Mouse (Mus musculus) thymus, adult 2 months (tissue): ENCODE data around the gene Ccdc187. TPM values are rescaled to one million over a fixed set of nuclear protein-coding genes. Genes with fewer than 3 reads are reported as not detected.

ENCODE experiments used
- DNase-seq: peaks from one replicate; pipeline ENCODE4 v3.0.0; 2021
- H3K27ac ChIP-seq: fragments of 200-500 bp; 2 replicates; pipeline ENCODE4 v1.5.1; 2012; ENCODE audit warnings: low read length, control low read depth; ENCODE audit not compliant: control insufficient read depth, insufficient read depth
- H3K27me3 ChIP-seq: fragments of 200-500 bp; 2 replicates; pipeline ENCODE4 v1.6.1; 2012; ENCODE audit warnings: mild to moderate bottlenecking, low read length, moderate library complexity, mixed read lengths; ENCODE audit not compliant: control insufficient read depth, insufficient read depth
- H3K36me3 ChIP-seq: fragments of 200-500 bp; 2 replicates; pipeline ENCODE4 v1.6.1; 2012; ENCODE audit warnings: mild to moderate bottlenecking, low read length, moderate library complexity; ENCODE audit not compliant: control insufficient read depth, insufficient read depth
- H3K4me1 ChIP-seq: fragments of 200-500 bp; replicated peaks from 2 replicates; pipeline ENCODE4 v1.6.1; 2012; ENCODE audit warnings: low read length; ENCODE audit not compliant: control insufficient read depth, insufficient read depth
- H3K4me3 ChIP-seq: fragments of 200-500 bp; 2 replicates; pipeline ENCODE4 v1.5.1; 2012; ENCODE audit warnings: mild to moderate bottlenecking, low read length, control low read depth, moderate library complexity; ENCODE audit not compliant: control insufficient read depth, insufficient read depth
- CTCF ChIP-seq: fragments of 200-500 bp; IDR thresholded peaks from 2 replicates; pipeline ENCODE4 v1.5.1; 2012; ENCODE audit warnings: mild to moderate bottlenecking, control low read depth, low read length, moderate library complexity, borderline replicate concordance; ENCODE audit not compliant: control insufficient read depth, poor library complexity, insufficient read depth; ENCODE audit errors: extremely low read depth
- POLR2A ChIP-seq: fragments of 200-500 bp; IDR thresholded peaks from 2 replicates; pipeline ENCODE4 v1.6.1; 2012; ENCODE audit warnings: mild to moderate bottlenecking, low read length, control low read depth, moderate library complexity; ENCODE audit not compliant: control insufficient read depth, poor library complexity, insufficient read depth; ENCODE audit errors: extremely low read depth
- WGBS: fragments of 180-500 bp; shearing (Covaris S2); methylation state at CpG from one replicate; pipeline ENCODE4 v1.1.7; 2018; 5-methylcytosine and 5-hydroxymethylcytosine counted together
- polyA plus RNA-seq: library from polyadenylated mRNA; depleted of rRNA; stranded (reverse); fragments of >200 nt; gene quantifications from 2 replicates; pipeline ENCODE4 v1.2.3, GENCODE M21; 2012

Ccdc187 gene
- polyA plus RNA-seq, 1 experiment, result 0.19 TPM

DNA sequence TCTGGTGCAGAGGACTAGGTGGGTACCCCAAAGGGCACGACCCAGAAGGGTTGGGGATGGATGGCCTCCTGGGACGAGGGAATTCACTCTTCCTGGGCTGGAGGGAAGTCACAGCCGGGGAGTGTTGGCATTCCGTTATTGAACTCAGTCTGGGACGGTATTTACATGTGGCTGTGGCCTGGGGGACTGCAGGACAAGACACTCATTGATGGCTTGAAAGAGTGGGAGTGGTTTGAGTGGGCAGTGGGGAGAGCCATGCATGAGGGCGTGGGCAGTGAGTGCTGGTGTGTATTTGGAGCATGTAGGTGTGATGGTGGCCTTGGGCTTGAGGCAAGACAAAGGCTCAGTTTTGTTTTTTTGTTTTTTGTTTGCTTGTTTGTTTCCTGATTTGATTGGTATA is 36.3 kb upstream of the Ccdc187 start:
- no peak overlapping the region for H3K4me3 ChIP-seq
- H3K27me3 ChIP-seq, result no peaks in the 10 kb centered on the region
- TF ChIP-seq CTCF (no peak), POLR2A (no peak)
- 0 out of 2 replicates have a peak, but pooled peaks cover 7% of the 10 kb centered on the region for H3K36me3 ChIP-seq
- WGBS, result 95% methylated on average over 6 of the region's 6 CpGs
- no peak overlapping the region for H3K27ac ChIP-seq
- no peaks in the 10 kb centered on the region for H3K4me1 ChIP-seq
- DNase-seq, result no peak

DNA sequence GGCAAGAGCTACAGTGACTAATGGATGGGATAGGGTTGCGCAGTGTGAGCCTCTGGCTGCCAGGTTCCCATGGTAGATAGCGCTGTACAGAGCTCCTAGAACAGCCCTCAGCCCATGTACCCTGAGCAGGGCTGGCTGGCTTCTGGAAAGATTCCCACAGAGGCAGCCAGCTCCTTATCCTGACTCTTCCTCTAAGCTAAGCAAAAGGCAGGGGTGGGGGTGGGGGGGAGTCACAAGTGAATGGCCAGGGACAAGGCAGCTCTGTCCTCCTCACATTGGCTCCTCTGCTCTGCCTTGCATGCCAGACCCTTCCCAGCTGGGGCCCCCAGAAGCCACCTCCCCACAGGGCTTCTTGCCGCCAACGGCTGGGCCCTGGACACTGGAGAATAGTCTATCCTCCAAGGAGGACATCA is 35.7 kb upstream of the Ccdc187 start:
- H3K4me3 ChIP-seq, result no peak overlapping the region
- 97% methylated on average over 4 of the region's 4 CpGs for WGBS
- H3K27ac ChIP-seq, result no peak overlapping the region
- TF ChIP-seq POLR2A (no peak), CTCF (no peak)
- 0 out of 2 replicates have a peak, but pooled peaks cover 7% of the 10 kb centered on the region for H3K36me3 ChIP-seq
- no peaks in the 10 kb centered on the region for H3K4me1 ChIP-seq
- H3K27me3 ChIP-seq, result no peaks in the 10 kb centered on the region
- no peak for DNase-seq

DNA sequence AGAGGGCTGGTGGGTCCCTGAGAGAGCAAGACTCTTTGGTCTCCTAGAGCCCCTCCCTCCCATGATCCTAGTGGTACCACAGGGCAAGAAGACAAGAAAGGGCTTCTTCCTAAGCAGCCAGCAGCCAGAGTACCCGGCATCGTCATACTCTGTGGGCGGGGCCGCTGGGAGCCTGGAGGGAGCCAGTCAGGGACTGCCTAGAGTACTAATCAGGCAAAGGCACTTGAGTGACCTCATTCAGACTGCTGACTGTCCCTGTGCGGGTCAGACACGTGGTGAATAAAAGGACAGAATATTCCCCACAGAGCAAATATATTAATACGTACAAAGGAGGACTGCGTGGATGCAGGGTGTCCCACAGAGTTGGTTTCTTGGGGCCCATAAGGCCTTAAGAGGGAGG is 35.0 kb upstream of the Ccdc187 start:
- no peak for TF ChIP-seq CTCF
- no peak for TF ChIP-seq POLR2A
- Histone ChIP-seq H3K27me3 (no peaks in the 10 kb centered on the region), H3K27ac (no peak overlapping the region), H3K4me3 (no peak overlapping the region), H3K4me1 (no peaks in the 10 kb centered on the region), H3K36me3 (0 out of 2 replicates have a peak, but pooled peaks cover 7% of the 10 kb centered on the region)
- no peak for DNase-seq
- WGBS, result 93% methylated on average over 8 of the region's 8 CpGs

DNA sequence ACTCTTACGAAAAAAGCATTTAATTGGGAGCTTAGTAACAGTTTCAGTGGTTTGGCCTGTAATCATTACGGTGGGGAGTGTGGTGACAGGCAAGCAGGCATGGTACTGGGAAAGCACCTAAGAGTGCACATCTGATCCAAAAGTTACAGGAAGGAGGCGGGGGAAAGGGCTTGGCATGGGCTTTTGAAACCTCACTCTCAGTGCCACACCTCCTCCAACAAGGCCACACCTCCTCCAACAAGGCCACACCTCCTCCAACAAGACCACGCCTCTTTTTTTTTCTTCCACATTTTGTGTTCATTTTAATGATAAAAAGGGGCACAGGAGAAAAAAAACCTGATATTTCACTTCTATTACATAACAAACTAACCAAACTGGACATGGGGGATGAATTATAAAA is 33.5 kb upstream of the Ccdc187 start:
- DNase-seq, result no peak
- Histone ChIP-seq H3K27me3 (no peaks in the 10 kb centered on the region), H3K4me3 (no peak overlapping the region), H3K36me3 (peaks cover 11% of the 10 kb centered on the region; the same call in 1 of the 2 replicates), H3K27ac (no peak overlapping the region), H3K4me1 (no peaks in the 10 kb centered on the region)
- no peak for TF ChIP-seq CTCF
- no peak for TF ChIP-seq POLR2A
- 73% methylated on average over 4 of the region's 4 CpGs for WGBS

DNA sequence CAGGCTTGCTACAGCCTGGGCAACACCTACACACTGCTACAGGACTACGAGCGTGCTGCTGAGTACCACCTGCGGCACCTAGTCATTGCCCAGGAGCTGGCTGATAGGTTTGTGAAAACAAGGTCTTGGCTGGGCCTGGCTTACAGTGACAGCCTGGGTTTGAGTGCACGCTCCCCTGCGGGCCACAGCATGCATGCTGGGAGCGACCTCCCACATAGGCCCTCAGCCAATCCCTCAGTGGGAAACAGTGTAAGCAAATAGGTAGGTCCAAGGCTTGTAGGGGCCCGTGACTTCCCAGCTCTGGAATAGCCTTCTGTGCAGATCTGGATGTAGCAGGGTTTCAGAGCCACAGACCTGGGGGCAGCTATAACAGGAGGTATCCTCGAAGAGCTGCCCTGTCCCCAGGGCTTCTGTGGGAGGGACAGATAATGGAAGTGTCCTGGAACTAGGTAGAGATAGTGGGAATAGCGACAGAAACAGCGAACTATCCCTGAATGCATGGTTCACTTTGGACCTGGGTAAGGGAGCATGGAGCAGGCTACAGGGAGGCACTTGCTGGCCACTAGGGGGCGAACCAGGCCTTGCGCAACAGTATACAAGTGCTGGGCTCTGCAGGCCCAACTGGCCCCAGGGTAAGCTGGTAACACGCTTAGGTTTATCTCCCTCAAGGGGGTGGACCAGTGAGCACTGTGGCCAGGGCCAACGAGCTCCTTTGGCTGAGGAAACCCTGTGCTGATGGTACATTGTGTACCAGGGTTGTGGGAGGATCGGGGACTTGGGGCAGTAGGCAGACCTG is 31.2 kb upstream of the Ccdc187 start:
- Histone ChIP-seq H3K4me3 (no peak overlapping the region), H3K27me3 (no peaks in the 10 kb centered on the region), H3K36me3 (peaks cover 11% of the 10 kb centered on the region; the same call in 1 of the 2 replicates), H3K27ac (no peak overlapping the region), H3K4me1 (peaks cover 6% of the 10 kb centered on the region)
- TF ChIP-seq CTCF (peak; percentile 95), POLR2A (no peak)
- WGBS, result 77% methylated on average over 15 of the region's 15 CpGs
- peak; percentile 50 for DNase-seq

DNA sequence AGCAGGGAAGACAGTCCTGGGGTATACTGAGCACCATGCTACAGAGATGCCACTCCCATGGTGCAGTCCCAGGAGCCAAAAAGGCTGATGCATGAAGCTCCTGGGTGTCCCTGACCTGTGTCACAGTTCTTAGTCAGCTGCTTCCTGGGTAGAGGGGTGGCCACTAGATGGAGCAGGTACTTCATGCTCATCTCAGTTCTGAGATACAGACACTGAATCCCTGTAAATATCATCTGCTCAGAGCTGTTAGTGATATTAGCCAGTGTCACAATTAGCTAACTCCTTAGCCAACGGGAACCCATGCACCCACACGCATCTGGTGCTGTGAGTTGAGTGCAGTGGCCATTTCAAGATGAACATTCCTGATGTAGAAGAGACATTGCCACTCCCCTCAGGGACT is 30.6 kb upstream of the Ccdc187 start:
- H3K36me3 ChIP-seq, result peaks cover 11% of the 10 kb centered on the region; the same call in 1 of the 2 replicates
- no peak overlapping the region for H3K27ac ChIP-seq
- no peak overlapping the region for H3K4me3 ChIP-seq
- peak; percentile 57 for DNase-seq
- no peak for TF ChIP-seq POLR2A
- TF ChIP-seq CTCF, result no peak
- peaks cover 13% of the 10 kb centered on the region for H3K4me1 ChIP-seq
- no peaks in the 10 kb centered on the region for H3K27me3 ChIP-seq
- WGBS, result 87% methylated on average over 2 of the region's 2 CpGs
